Mouse (Mus musculus) limb, embryonic 13.5 days (tissue): ENCODE results near the gene Dynlt1b. TPM values are rescaled to one million over a fixed set of nuclear protein-coding genes. Genes with fewer than 3 reads are reported as not detected.
"Not testable (repeated sequence)": the region's sequence is repeated elsewhere in the genome, so short reads cannot be mapped to it uniquely, and the experiment has no call there.

Experiments
- ATAC-seq: fragments of 200-750 bp; cut with Nextera tagmentation; 2 replicates; pipeline ENCODE4 v1.8.0; 2017; ENCODE audit warnings: low read depth, moderate number of reproducible peaks, moderate TSS enrichment; ENCODE audit not compliant: low FRiP score
- H3K27ac ChIP-seq: fragments of 300-500 bp; sonication (generic); 2 replicates; pipeline ENCODE4 v1.5.1; 2015; ENCODE audit warnings: inconsistent platforms, mild to moderate bottlenecking, moderate library complexity
- H3K27me3 ChIP-seq: fragments of 300-500 bp; sonication (generic); 2 replicates; pipeline ENCODE4 v1.6.1; 2015; ENCODE audit warnings: mild to moderate bottlenecking, inconsistent platforms
- H3K36me3 ChIP-seq: fragments of 300-500 bp; sonication (generic); 2 replicates; pipeline ENCODE4 v1.6.1; 2015; ENCODE audit warnings: inconsistent platforms, mild to moderate bottlenecking, moderate library complexity
- H3K4me1 ChIP-seq: fragments of 300-500 bp; sonication (generic); 2 replicates; pipeline ENCODE4 v1.6.1; 2015; ENCODE audit warnings: inconsistent platforms
- H3K4me2 ChIP-seq: fragments of 300-500 bp; sonication (generic); replicated peaks from 2 replicates; pipeline ENCODE4 v1.6.1; 2015; ENCODE audit warnings: inconsistent platforms, mild to moderate bottlenecking, moderate library complexity
- H3K4me3 ChIP-seq: fragments of 300-500 bp; sonication (generic); 2 replicates; pipeline ENCODE4 v1.5.1; 2015; ENCODE audit warnings: moderate library complexity, mild to moderate bottlenecking, inconsistent platforms
- H3K9ac ChIP-seq: fragments of 300-500 bp; sonication (generic); 2 replicates; pipeline ENCODE4 v1.6.1; 2015; ENCODE audit warnings: mild to moderate bottlenecking, inconsistent platforms
- H3K9me3 ChIP-seq: fragments of 300-500 bp; sonication (generic); 2 replicates; pipeline ENCODE4 v1.6.1; 2016; ENCODE audit warnings: inconsistent platforms
- WGBS: fragments of 180-500 bp; shearing (Covaris S2); methylation state at CpG from one replicate; pipeline ENCODE4 v1.1.7; 2015; 5-methylcytosine and 5-hydroxymethylcytosine counted together
- polyA plus RNA-seq: library from polyadenylated mRNA; unstranded; fragments of >200 nt; fragmentation: Nextera tagmentation; extraction: Ambion mirVana; gene quantifications from 2 replicates; pipeline ENCODE4 v1.2.1, GENCODE M21; 2015

Gene Dynlt1b
- polyA plus RNA-seq, 1 experiment from 2014 or later, result 478 TPM

DNA sequence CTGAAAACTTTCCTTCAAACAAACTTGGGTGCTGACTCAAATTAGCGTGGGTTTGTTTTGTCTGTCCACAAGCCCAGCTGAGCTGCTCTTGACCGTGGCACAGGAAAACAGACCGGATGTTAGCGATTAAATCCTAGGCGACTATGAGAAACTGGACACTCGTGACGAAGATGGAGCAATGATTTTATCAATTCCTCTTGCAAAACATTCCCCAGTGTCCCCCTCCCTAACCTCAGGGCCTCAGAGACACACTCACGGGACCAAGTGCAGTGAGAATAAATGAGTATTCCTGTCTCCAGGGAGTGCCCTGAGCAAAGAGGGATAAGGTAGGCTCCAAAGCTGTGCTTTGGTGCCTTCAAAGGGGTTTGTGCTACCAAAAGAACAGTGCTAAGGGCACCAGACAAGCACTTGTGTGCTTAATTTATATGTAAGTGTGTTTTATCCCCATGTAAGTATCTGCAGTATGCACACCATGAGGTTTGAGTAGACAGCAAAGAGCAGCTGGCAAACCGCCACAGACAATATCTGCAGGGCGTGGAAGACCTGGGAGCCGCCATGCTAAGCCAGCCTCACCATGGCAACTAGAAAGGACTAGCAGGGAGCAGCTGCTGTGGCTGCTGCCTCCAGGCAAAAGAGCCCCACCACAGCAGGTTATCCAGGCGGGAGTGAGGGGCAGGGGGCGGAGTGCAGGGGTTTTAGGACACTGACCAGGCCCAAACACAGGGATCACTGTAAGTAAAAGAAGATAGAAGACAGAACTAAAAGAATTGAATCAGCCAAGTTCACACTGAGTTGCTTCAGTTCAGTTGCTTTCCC lies 30.4 kb upstream of the Dynlt1b start:
- not testable (repeated sequence) for H3K36me3 ChIP-seq, H3K27me3 ChIP-seq
- ATAC-seq, result peak; percentile 76

GRCm38 (mm10) chr17:6400097-6400489 lies 29.8 kb upstream of the Dynlt1b start:
- ATAC-seq, H3K27me3 ChIP-seq, H3K4me2 ChIP-seq, H3K4me1 ChIP-seq, H3K4me3 ChIP-seq, H3K9me3 ChIP-seq, H3K36me3 ChIP-seq, H3K9ac ChIP-seq, H3K27ac ChIP-seq: not testable (repeated sequence)
- WGBS, result 74% methylated on average over 4 of the region's 4 CpGs

More for the DNA sequence above, 30.4 kb upstream of the Dynlt1b start:
- not testable (repeated sequence) for H3K27ac ChIP-seq, H3K9me3 ChIP-seq, H3K4me1 ChIP-seq, H3K4me2 ChIP-seq, H3K4me3 ChIP-seq, H3K9ac ChIP-seq
- 21% methylated on average over 8 of the region's 13 CpGs for WGBS

DNA sequence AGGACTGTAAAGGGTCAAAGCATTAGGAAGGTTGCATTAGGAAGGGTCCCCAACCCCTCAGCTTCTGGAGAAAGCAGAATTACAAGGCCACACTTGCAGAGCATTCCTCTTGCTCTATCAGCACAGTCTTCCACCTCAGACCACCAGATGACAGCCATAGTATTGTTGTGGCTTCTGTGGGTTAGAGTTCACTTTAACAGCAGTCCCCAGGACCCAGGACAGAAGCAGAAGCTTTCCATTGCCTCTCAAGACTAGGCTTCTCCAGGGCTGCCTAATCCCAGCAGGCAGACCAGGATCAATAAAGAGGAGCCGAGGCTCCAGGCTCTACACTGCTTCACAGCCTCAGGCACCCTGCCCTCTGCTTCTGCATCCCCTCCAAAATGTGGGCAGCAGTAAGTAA lies 25.4 kb upstream of the Dynlt1b start:
- ATAC-seq, H3K4me1 ChIP-seq: not testable (repeated sequence)

GRCm38 (mm10) chr17:6406972-6407371 lies 22.9 kb upstream of the Dynlt1b start:
- not testable (repeated sequence) for H3K9me3 ChIP-seq, ATAC-seq, H3K36me3 ChIP-seq, H3K4me1 ChIP-seq, H3K27ac ChIP-seq, H3K27me3 ChIP-seq, H3K4me3 ChIP-seq, H3K9ac ChIP-seq, H3K4me2 ChIP-seq
- WGBS, result 50% methylated on average over 1 of the region's 2 CpGs

More for the DNA sequence above, 25.4 kb upstream of the Dynlt1b start:
- H3K9me3 ChIP-seq, H3K27ac ChIP-seq, H3K4me3 ChIP-seq, H3K4me2 ChIP-seq, H3K9ac ChIP-seq, H3K36me3 ChIP-seq, H3K27me3 ChIP-seq: not testable (repeated sequence)
- WGBS, result 51% methylated on average over 1 of the region's 1 CpGs

DNA sequence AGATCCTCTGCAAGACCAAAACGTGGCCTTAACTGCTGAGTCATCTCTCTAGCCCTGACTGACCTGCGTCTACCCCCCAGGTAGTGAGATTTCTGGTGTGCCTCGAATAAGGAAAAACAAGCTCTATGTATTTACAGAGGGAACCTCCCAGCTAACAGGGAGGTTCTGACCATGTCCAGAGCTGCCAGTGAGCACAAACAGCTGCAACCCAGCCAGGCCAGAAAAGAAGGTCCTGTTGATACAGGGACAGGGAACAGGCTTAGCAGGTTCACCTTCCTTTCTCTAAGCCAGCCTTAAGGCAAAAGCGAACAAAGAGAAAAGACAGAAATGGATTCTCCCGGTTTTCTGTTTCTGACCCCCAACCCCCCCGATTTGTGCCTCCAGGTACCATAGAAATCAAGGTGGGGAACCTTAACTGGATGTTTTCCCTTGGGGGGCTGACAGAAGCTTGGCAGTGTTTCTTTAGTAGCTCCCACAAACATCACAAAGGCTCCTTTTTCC lies 19.1 kb upstream of the Dynlt1b start:
- not testable (repeated sequence) for ATAC-seq, H3K4me3 ChIP-seq, H3K36me3 ChIP-seq, H3K9me3 ChIP-seq, H3K4me2 ChIP-seq, H3K4me1 ChIP-seq, H3K27me3 ChIP-seq, H3K9ac ChIP-seq, H3K27ac ChIP-seq
- WGBS, result 57% methylated on average over 6 of the region's 6 CpGs

DNA sequence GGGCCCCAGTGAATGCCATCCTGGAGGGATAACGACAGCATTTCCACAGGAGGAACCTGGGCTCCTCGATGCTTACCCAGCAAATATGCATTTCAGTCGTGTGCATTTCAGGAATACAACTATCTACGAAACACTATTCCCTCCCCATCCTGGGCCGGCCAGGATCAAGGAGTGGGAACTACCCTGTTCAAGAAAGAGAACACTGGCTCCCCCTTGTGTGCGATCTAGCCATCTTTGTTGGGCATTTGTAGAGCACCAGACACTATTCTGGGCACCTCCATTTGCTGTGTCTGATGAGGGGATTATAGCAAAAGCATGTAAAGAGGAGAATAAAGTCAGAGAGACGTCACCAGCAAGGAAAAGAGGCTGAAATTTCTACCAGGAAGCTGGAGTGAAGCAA lies 12.8 kb upstream of the Dynlt1b start:
- 30% methylated on average over 6 of the region's 7 CpGs for WGBS
- not testable (repeated sequence) for H3K4me2 ChIP-seq, H3K4me3 ChIP-seq, H3K27ac ChIP-seq, H3K9ac ChIP-seq, H3K36me3 ChIP-seq, ATAC-seq, H3K27me3 ChIP-seq, H3K4me1 ChIP-seq, H3K9me3 ChIP-seq

- WGBS, result 85% methylated on average over 1 of the region's 2 CpGs
- not testable (repeated sequence) for H3K4me1 ChIP-seq, H3K9ac ChIP-seq, H3K4me2 ChIP-seq, H3K36me3 ChIP-seq, ATAC-seq, H3K9me3 ChIP-seq, H3K4me3 ChIP-seq, H3K27me3 ChIP-seq, H3K27ac ChIP-seq
Measured at GRCm38 (mm10) chr17:6420557-6420956, 9.4 kb upstream of the Dynlt1b start.

GRCm38 (mm10) chr17:6421547-6422326 lies 8.2 kb upstream of the Dynlt1b start:
- not testable (repeated sequence) for H3K36me3 ChIP-seq, H3K27ac ChIP-seq, H3K4me1 ChIP-seq, H3K27me3 ChIP-seq, H3K9me3 ChIP-seq, H3K4me2 ChIP-seq, H3K4me3 ChIP-seq, ATAC-seq, H3K9ac ChIP-seq
- 51% methylated on average over 13 of the region's 14 CpGs for WGBS

- not testable (repeated sequence) for ATAC-seq, H3K36me3 ChIP-seq, H3K9ac ChIP-seq, H3K27ac ChIP-seq, H3K27me3 ChIP-seq, H3K9me3 ChIP-seq, H3K4me1 ChIP-seq, H3K4me2 ChIP-seq, H3K4me3 ChIP-seq
- 62% methylated on average over 2 of the region's 2 CpGs for WGBS
Measured at GRCm38 (mm10) chr17:6422370-6422769, 7.5 kb upstream of the Dynlt1b start.

- H3K27me3 ChIP-seq, H3K4me2 ChIP-seq, H3K27ac ChIP-seq, H3K9ac ChIP-seq, H3K9me3 ChIP-seq, H3K36me3 ChIP-seq, H3K4me3 ChIP-seq, ATAC-seq, H3K4me1 ChIP-seq: not testable (repeated sequence)
- 57% methylated on average over 3 of the region's 3 CpGs for WGBS
Measured at GRCm38 (mm10) chr17:6422805-6423204, 7.1 kb upstream of the Dynlt1b start.

DNA sequence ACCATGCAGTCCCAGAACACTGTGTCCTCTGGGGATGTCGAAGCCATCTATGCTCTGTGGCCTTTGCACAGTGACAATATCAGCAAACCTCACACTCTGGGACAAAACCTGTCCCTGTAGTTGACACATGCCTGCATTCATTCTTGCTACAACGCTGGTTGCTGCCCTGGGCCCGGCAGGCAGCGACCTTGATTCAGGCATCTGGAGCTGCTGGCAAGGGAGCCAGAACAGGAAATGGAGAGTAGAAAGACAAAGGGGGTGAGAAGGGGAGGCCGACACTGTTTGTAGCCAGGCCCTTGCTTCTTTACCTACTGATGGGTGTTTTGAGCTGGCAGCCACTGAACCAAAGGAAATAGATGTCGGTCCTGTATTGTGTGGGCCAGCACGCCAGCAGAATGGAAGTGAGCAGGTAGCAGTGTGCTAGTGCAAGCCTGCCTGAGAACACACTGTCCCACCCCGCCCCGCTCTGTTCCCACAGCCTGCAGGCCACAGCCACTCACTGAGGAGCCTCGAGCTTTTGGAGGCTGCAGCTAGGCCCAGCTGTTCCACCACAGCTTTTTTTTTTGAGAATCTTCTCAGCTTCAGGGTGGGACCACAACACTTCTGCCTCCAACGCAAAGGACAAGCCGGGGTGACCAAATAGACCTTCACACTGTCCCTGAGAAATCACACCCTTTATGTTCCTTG lies 5.5 kb upstream of the Dynlt1b start:
- not testable (repeated sequence) for H3K4me3 ChIP-seq, H3K27me3 ChIP-seq, H3K9ac ChIP-seq, H3K4me2 ChIP-seq, H3K27ac ChIP-seq, H3K9me3 ChIP-seq, H3K36me3 ChIP-seq, H3K4me1 ChIP-seq
- 59% methylated on average over 12 of the region's 12 CpGs for WGBS
- ATAC-seq, result 0 out of 2 replicates have a peak, but pooled peaks have one; percentile 12

- H3K4me1 ChIP-seq, H3K36me3 ChIP-seq, H3K4me3 ChIP-seq, H3K4me2 ChIP-seq, ATAC-seq, H3K9me3 ChIP-seq, H3K27me3 ChIP-seq, H3K27ac ChIP-seq, H3K9ac ChIP-seq: not testable (repeated sequence)
- 86% methylated on average over 3 of the region's 3 CpGs for WGBS
Measured at GRCm38 (mm10) chr17:6425325-6425724, 4.6 kb upstream of the Dynlt1b start.
